ENCODE assay signal across 10 mouse cellular contexts in genomic region chr8:54736660-54737312, GRCm38 (mm10).
DNase-seq lines count a peak whose midpoint lies in the region; ATAC-seq and TF ChIP-seq lines count a peak whose summit lies in the region.
"Had no signal": no experiment of that assay in that cellular context is flagged by ENCODE, and none has a peak within 500 bp of the region (broad histone marks: within the 10 kb centered on the region; RNA-seq: fewer than 3 reads in every experiment).

No protein-coding gene starts in this region.

- H3K27me3 ChIP-seq in limb, embryonic 14.5 days (ENCODE audit: control insufficient read depth, insufficient read depth, low read length), result no peaks in the 10 kb centered on the region
- H3K27me3 ChIP-seq in limb, embryonic 10.5 days (ENCODE audit: low read depth, poor library complexity, severe bottlenecking), result no peaks in the 10 kb centered on the region

- 69% methylated on average over 5 of the region's 5 CpGs for WGBS in limb, embryonic 14.5 days
- 70% methylated on average over 5 of the region's 5 CpGs for WGBS in limb, embryonic 10.5 days

- TF ChIP-seq CTCF in brain, embryonic 14.5 days (IDR thresholded peaks at IDR 0.05; ENCODE audit: borderline replicate concordance, extremely low read depth, insufficient read depth, insufficient read length), result peak; percentile 47

- ATAC-seq in frontal cortex, adult (ENCODE audit: low TSS enrichment), result peak; percentile 90
- ATAC-seq in limb, embryonic 14.5 days (ENCODE audit: low FRiP score, low read depth), result no peak

- no peak overlapping the region for H3K27ac ChIP-seq in limb, embryonic 14.5 days (replicated peaks; ENCODE audit: low read depth, low read length)
- H3K27ac ChIP-seq in limb, embryonic 10.5 days, result no peak overlapping the region
- H3K27ac ChIP-seq: macrophage had no signal

- no peak overlapping the region for H3K4me2 ChIP-seq in limb, embryonic 14.5 days (replicated peaks; ENCODE audit: low read depth, low read length, severe bottlenecking)

- H3K4me1 ChIP-seq in limb, embryonic 14.5 days (ENCODE audit: control insufficient read depth, insufficient read depth, low read length), result no peaks in the 10 kb centered on the region
- H3K4me1 ChIP-seq in limb, embryonic 10.5 days, result no peaks in the 10 kb centered on the region

- TF ChIP-seq POLR2A in limb, embryonic 14.5 days (IDR thresholded peaks at IDR 0.05; ENCODE audit: borderline replicate concordance, extremely low read depth, insufficient read depth, insufficient read length), result no peak
- no peak for TF ChIP-seq POLR2A in brain, embryonic 14.5 days (IDR thresholded peaks at IDR 0.05; ENCODE audit: borderline replicate concordance, extremely low read depth, insufficient read depth, insufficient read length, poor library complexity, severe bottlenecking)

- no peak overlapping the region for H3K9ac ChIP-seq in limb, embryonic 14.5 days (ENCODE audit: low read depth, low read length, severe bottlenecking)

- DNase-seq in frontal cortex, postnatal 14 days (ENCODE audit: low spot score in 2 of 2), result no peak
- DNase-seq in limb, embryonic 14.5 days (ENCODE audit: low spot score), result peak; percentile 9
- no peak for DNase-seq in limb, embryonic 10.5 days (ENCODE audit: low spot score)
- DNase-seq in brain, embryonic 14.5 days (ENCODE audit: low read depth), result peak; percentile 86
- peak; percentile 37 to 67 for DNase-seq in left cerebral cortex, postnatal 25 days (ENCODE audit: low spot score in 2 of 2)
- no peak for DNase-seq in adrenal gland, adult 8-10 months
- DNase-seq in lung, postnatal 36 days, result no peak
- DNase-seq: thymus, postnatal 25 days had no signal

- H3K36me3 ChIP-seq in limb, embryonic 14.5 days (ENCODE audit: control insufficient read depth, insufficient read depth, low read length), result no peaks in the 10 kb centered on the region
- no peaks in the 10 kb centered on the region for H3K36me3 ChIP-seq in limb, embryonic 10.5 days

- H3K4me3 ChIP-seq in limb, embryonic 14.5 days (replicated peaks; ENCODE audit: low read length), result no peak overlapping the region
- H3K4me3 ChIP-seq in limb, embryonic 10.5 days, result no peak overlapping the region

- no peaks in the 10 kb centered on the region for H3K9me3 ChIP-seq in limb, embryonic 14.5 days (ENCODE audit: control insufficient read depth, low read length)
- no peaks in the 10 kb centered on the region for H3K9me3 ChIP-seq in limb, embryonic 10.5 days (replicated peaks)

- intact Hi-C loops in left cerebral cortex, postnatal 25 days (cut with DNase I), result loop anchor here (5.0 to 10.0 kb wide), 3 partner anchors 91 to 232 kb away; partner anchors contain the start of gene Gpm6a

Comparison
In these comparisons a context has a peak if more than half of its experiments do, and no peak if none do; other contexts are left out.
1. DNase-seq: peak in limb, embryonic 14.5 days (single experiment), brain, embryonic 14.5 days (single experiment) and left cerebral cortex, postnatal 25 days (2 of 2); none in frontal cortex, postnatal 14 days (0 of 2), limb, embryonic 10.5 days (single experiment), adrenal gland, adult 8-10 months (single experiment) and lung, postnatal 36 days (single experiment).